Mouse (Mus musculus) thymus, adult 2 months (tissue): ENCODE data around the gene Cpeb1.

Experiments used
- CTCF ChIP-seq: fragments of 200-500 bp; IDR thresholded peaks from 2 replicates; pipeline ENCODE4 v1.5.1; 2012; ENCODE audit warnings: mild to moderate bottlenecking, control low read depth, low read length, moderate library complexity, borderline replicate concordance; ENCODE audit not compliant: control insufficient read depth, poor library complexity, insufficient read depth; ENCODE audit errors: extremely low read depth
- POLR2A ChIP-seq: fragments of 200-500 bp; IDR thresholded peaks from 2 replicates; pipeline ENCODE4 v1.6.1; 2012; ENCODE audit warnings: mild to moderate bottlenecking, low read length, control low read depth, moderate library complexity; ENCODE audit not compliant: control insufficient read depth, poor library complexity, insufficient read depth; ENCODE audit errors: extremely low read depth

- no peak for TF ChIP-seq CTCF
- TF ChIP-seq POLR2A = no peak
Measured at GRCm38 (mm10) chr7:81498181-81498580, 42.9 kb upstream of the Cpeb1 start, which contains the start of gene BC048679.
